ENCODE assay signal across 8 mouse cellular contexts in the genomic region with DNA sequence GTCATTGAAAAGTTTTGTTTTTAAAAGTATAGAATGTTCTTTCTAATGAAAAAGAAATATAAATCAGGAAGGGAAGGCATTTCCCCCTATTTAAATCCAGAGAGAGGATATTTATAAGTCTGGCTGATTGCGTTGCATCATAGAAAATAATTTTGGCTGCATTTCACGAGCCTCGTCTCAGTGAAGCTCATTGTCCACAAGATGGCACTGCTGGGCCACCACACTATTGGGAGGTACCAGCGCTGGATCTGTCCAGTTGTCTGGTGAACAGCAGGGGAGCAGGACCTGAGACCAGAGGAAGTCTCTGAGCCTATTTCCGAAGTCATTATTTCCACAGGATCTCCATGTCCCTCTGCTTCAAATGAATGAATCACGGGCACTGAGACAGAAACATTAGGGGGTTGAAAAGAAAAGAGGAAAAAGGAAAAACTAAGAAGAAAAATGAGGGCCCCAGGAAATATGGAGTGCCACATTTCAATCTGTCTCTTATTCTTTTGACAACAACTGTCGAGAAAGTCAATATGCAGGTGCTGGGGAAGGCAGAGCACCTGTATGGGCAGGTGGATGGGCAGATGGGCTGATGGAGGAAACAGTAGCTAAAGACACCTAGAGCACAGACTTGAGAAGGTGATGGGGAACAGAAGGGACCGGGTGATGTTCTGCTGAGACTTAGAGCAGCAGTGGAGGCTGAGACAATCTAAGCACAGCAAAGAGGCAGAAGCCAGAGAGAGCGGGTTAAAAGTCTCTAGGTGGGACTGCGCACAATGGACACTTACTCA. TPM values are rescaled to one million over a fixed set of nuclear protein-coding genes. Genes with fewer than 3 reads are reported as not detected.
DNase-seq lines count a peak whose midpoint lies in the region; ATAC-seq lines count a peak whose summit lies in the region.

No protein-coding gene starts in this region.

- H3K36me3 ChIP-seq in hindbrain, embryonic 15.5 days, result no peaks in the 10 kb centered on the region

- H3K27me3 ChIP-seq in hindbrain, embryonic 15.5 days, result no peaks in the 10 kb centered on the region

- ATAC-seq in frontal cortex, adult (ENCODE audit: low TSS enrichment), result peak; percentile 93
- ATAC-seq in hindbrain, embryonic 15.5 days (ENCODE audit: low FRiP score, low read depth), result peak; percentile 91
- peak; percentile 91 for ATAC-seq in megakaryocyte, adult 5-6 weeks (ENCODE audit: poor library complexity, severe bottlenecking)

- H3K4me2 ChIP-seq in hindbrain, embryonic 15.5 days, result no peak overlapping the region

- no peaks in the 10 kb centered on the region for H3K9me3 ChIP-seq in hindbrain, embryonic 15.5 days

- no peak overlapping the region for H3K27ac ChIP-seq in hindbrain, embryonic 15.5 days (replicated peaks)

- peak; percentile 89 for DNase-seq in MN1 (ENCODE audit: low spot score)
- DNase-seq in cerebellum, adult 11-12 months, result peak; percentile 26
- DNase-seq in layer of hippocampus, postnatal 25 days (ENCODE audit: extremely low spot score in 1 of 2, low spot score in 1 of 2), result peak; percentile 51 to 78
- peak; percentile 81 to 90 for DNase-seq in right cerebral cortex, adult 2 months (ENCODE audit: low spot score in 2 of 2)
- peak; percentile 38 for DNase-seq in urinary bladder, adult 2 months (ENCODE audit: low spot score)

- no peak overlapping the region for H3K9ac ChIP-seq in hindbrain, embryonic 15.5 days

- 40% methylated on average over 10 of the region's 10 CpGs for WGBS in hindbrain, embryonic 15.5 days

- H3K4me3 ChIP-seq in hindbrain, embryonic 15.5 days, result no peak overlapping the region

- H3K4me1 ChIP-seq in hindbrain, embryonic 15.5 days (replicated peaks), result no peaks in the 10 kb centered on the region

RNA-seq across cellular contexts. Expression of a gene that starts 31.7 kb away (rescaled TPM):
- not detected in 2 replicates for polyA plus RNA-seq in hindbrain, embryonic 15.5 days (2015; fragmentation: Nextera tagmentation; extraction: Ambion mirVana)
- under 1 TPM in 1 of 2 experiments, not detected in 1; 0.34 TPM for total RNA-seq in layer of hippocampus, postnatal 25 days (2021)
- not detected in 2 replicates for total RNA-seq in megakaryocyte, adult 5-6 weeks (2015)
- total RNA-seq in megakaryocyte, adult 5-6 weeks (2017), result not detected in 2 replicates
- polyA plus RNA-seq in urinary bladder, adult 2 months (2012; rRNA removed), result not detected in 2 replicates

Comparison
In these comparisons a context has a peak if more than half of its experiments do, and no peak if none do; other contexts are left out.
1. DNase-seq: peak in every context shown above with its lines; median percentile 89 in MN1; 86 in right cerebral cortex, adult 2 months; 64 in layer of hippocampus, postnatal 25 days; 38 in urinary bladder, adult 2 months; 26 in cerebellum, adult 11-12 months.